Mouse (Mus musculus): ENCODE data around the gene Ccdc32.

The Ccdc32 gene

GRCm38 (mm10) chr2:119014989-119015388 is 14.2 kb downstream of the Ccdc32 start:
- no peak for DNase-seq (ENCODE audit: low spot score)

GRCm38 (mm10) chr2:119009376-119009775 is 19.8 kb downstream of the Ccdc32 start:
- DNase-seq (ENCODE audit: low spot score) = no peak

GRCm38 (mm10) chr2:119006886-119007285 is 22.3 kb downstream of the Ccdc32 start:
- no peak for DNase-seq (ENCODE audit: low spot score)

DNA sequence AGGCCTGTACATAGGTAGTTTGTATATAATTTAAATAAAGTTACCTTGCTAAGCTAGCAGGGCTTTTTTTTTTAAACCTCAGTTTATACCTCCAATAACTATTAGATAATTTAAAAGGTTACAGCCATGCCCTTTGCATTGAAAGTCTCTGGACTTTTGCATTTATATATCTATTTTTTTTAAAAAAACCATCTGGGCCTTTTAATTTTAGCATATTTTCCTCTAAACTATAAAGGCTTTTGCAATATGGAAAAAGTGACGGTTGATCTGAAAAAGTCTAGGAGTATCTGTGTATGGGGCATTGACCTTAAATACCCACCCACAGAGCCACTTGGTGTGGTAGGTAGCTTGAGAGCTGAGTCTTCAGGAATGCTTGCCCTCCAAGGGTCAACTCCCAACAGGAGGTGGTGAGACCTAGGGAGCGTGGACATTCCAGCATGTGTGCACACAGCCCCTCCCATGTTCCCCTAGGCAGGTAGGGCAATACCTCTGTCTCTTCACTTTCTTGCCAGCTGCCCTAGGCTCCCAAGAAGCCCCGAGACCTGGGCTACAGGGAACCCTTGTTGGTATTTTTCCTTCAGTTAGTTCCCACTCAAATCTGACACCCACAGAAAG is 30.1 kb downstream of the Ccdc32 start:
- DNase-seq (ENCODE audit: low spot score) = peak; percentile 17

DNA sequence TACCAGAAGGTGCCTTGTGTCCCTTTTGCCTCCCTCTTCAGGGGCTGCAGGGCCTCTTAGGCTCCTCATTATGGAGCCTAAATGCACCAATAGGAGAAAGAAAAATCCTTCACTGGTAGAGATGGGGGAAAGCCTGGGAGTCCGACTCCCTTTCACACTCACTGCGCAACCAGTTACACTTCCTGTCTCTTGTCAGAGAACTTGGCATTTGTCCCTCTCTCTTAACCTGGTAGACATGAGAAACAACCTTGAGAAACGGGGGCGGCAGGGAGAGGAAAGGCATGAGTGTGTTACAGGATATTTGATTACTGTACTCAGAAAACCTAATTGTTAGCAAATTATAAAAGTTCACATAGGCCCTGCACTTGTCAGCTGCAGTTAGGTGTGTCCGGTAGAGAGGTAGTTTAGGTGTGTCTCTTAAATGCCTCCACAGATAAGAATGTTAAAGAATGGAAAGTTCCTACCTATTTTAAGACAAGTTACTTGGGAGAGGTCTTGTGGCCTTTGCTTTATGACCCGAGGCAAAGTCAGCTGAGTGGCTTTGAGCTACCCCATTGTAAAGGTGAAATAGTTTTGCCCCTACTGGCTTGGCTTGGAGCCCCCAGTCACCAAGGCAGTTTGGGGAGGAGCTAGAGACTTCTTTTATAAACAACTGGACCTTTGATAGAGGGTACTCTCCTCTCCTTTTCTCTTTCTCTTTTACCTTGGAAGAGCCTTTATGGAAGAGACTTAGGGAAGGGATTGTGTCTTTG is 30.9 kb downstream of the Ccdc32 start:
- no peak for DNase-seq (ENCODE audit: low spot score)

DNA sequence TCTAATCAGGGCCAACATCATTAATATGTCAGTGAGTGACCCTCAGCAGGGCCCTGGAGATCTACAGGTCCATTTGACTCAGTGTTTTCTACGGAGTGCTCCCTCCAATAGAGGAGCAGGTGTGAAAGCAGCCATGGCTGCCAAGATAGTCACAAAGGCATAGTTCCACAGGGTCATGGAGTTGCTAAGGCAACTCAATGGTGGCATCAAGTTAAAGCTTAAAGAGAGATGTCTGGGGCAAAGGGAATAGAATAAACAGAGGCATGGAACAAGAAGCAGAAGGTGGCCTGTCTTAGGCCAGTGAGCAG is 32.4 kb downstream of the Ccdc32 start:
- no peak for DNase-seq (ENCODE audit: low spot score)

DNA sequence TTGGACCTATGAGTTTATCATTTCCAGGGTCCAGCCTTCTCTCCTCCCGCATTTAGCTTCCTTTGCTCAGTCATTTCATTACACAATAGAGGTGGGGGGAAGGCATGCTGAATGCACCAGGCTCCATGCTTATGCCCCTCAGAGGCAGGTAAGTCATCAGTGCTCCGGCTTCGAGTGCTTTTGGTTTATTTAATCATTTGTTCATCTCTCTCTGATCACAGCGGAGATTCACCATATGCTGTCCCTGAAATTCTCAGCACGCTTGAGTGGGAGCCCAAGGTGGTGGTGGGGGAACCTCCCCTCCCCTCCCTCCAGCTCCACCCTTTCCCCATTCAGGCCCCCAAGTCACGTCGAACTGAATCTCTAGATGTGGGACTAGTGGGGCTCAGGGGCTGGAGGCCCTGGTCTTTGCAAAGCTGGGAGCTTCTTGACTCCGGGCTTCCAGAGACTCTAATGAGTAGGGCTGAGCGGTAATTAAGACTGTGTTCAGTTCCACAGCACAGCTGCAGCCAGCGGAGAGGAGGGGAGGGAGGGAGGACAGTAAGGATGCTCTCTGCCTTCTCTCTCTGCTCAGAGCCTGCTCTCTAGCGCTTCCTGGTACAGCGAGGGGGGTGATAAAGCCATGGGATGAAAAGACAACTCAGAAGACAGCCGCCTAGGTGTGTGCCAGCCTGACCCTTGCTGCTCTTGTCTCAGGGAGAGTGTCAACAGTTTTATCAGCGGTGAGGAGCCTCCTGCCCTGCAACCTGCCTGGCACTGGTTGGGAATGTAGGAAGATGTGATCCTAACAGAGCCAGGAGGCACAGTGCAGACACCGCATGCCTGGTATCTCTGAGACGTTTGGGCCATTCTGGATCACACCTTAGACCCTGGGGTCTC is 33.0 kb downstream of the Ccdc32 start:
- DNase-seq (ENCODE audit: low spot score) = no peak

DNA sequence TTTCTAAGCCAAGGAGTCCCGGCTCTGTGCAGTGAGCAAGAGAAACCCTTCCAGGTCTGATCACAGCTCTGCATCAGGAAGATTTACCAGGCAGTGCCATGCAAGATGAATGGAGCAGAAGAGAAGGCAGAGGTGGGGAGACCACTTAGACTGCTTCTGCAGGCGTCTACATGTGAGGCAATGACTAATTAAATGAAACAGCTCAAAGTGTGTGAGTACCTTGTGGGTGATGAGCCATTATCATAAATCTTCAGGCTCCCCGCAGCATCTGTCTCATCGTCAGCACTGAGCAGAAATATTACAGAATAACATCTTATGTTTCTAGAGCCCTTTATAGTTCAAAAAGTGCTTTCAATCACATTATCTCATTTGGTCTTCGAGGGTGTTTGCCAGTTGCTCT is 33.7 kb downstream of the Ccdc32 start:
- DNase-seq (ENCODE audit: low spot score) = no peak

GRCm38 (mm10) chr2:118983812-118984211 is 45.4 kb downstream of the Ccdc32 start:
- no peak for DNase-seq (ENCODE audit: low spot score)

- DNase-seq (ENCODE audit: low spot score) = no peak
Measured at GRCm38 (mm10) chr2:118980841-118981240, 48.4 kb downstream of the Ccdc32 start.

GRCm38 (mm10) chr2:118978064-118978463 is 51.1 kb downstream of the Ccdc32 start:
- peak; percentile 63 for DNase-seq (ENCODE audit: low spot score)

GRCm38 (mm10) chr2:118976941-118977340 is 52.3 kb downstream of the Ccdc32 start:
- DNase-seq (ENCODE audit: low spot score) = peak; percentile 24

DNA sequence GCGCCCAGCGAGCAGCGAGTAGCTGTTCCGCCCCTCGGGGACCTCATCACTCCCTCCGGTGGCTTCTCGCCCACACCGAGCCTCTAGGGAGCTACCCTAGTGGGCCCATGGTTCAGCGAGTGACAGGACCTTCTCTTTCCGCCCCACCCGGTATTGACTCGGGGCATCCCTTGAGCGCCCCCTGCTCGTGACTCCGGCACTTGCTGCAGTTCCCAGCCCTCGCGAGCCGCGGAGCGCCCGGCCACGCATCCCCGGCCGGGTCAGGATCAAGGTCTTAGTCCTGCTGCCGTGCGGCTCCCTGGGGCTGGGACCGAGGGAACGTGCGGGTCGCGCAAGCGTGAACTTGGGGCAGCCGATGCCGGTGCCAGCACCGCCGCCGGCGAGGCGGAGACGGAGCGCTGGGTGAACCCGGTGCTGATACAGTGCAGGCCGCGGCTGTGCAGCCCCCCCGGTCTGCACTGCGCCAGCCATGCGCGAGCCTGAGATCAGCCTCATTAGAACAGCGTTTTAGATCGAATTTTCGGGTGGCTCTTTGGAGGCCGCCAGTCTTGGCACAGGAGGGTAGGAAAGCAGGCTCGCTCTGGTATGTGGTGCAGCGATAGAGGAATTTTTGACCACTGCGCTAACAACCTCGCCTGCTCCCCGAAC is 52.8 kb downstream of the Ccdc32 start:
- DNase-seq (ENCODE audit: low spot score) = peak; percentile 89

DNA sequence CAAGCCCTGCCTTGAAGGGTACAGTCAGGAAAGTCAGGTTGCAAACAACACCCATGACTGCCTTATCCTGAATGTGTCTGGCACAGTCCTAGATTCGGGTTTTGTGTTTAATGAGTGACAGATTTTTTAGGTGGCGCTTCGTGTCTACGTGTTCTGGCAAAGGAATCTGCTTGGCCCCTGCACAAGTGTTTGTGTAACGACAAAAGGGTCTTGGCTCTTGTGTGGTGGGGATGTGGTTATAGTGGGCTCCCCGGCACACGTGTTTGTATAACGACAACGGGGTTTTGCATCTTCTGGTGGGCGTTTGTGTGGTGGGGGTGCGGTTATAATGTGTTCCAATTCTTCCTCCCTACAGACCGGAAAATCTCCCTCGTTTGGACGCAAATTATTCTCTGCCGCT is 53.3 kb downstream of the Ccdc32 start:
- DNase-seq (ENCODE audit: low spot score) = peak; percentile 35

DNA sequence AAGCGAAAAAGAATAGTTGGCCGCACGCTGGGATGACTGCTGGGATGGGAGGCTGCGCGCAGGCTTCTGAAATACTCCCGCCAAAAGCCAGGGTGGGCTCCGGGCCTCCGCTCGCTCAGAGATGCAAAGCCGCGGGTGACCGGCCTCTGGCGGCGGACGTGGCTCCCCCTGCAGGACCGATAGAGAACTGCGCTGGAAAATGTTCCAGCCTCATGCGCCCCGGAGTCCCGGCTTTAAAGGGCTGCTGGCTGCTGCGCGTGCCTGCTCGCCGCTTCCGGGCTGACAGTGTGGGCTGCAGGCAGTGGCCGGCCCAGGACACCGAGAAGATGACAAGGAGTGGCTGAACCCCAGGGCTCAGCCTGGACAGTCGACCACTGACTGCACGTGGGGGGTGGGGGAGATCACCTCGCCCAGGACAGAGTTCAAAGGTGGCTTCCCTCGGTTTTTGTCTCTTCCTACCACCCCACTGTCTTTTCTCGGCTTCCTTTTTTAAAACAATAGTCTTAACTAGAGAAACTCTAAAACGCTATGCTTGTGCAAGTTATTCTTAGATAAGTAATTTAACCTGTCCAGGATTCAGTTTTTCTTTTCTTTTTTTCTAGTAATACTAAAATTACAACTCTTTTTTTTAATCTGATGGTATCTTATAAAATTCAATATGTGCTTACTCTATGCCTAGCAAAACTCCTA is 56.4 kb downstream of the Ccdc32 start:
- DNase-seq (ENCODE audit: low spot score) = peak; percentile 94

- no peak for DNase-seq (ENCODE audit: low spot score)
Measured at GRCm38 (mm10) chr2:118972048-118972447, 57.1 kb downstream of the Ccdc32 start.

DNA sequence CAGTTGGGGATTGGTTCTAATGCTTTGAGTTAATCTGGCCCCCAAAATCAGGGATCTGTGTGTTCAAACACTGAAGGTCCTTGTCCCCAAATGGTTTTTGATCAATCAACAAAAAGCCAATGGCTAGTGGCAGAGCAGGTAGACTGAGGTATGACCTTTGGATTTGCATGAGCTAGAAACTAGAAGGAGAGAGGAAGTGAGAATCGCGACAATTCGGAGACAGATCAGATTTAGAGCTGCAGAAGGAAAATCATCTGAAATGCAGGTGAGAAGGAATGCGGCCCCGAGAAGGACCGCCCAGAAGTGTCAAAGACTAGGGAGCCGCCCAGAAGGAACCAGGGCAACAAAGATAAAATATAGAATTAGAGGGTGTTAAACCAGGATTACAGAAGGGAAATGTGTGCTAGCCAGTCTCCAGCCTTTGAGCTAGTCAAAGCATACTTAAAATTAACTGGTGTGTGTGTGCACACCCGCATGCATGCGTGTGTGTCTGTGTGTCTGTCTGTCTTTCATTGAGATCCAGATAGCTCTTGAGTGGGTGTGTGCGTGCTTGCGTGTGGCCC is 59.5 kb downstream of the Ccdc32 start:
- DNase-seq (ENCODE audit: low spot score) = no peak
